Mouse (Mus musculus) right cerebral cortex, adult 18-20 months (tissue): Measurements from ENCODE around the gene Ccdc152.
A peak's percentile ranks its signal among the peaks of the same experiment; 100 is the strongest.
"Not testable (repeated sequence)": the region's sequence is repeated elsewhere in the genome, so short reads cannot be mapped to it uniquely, and the experiment has no call there.

Experiments
- DNase-seq: peaks from one replicate; pipeline ENCODE4 v3.0.0; 2022; ENCODE audit warnings: mixed read lengths

Gene Ccdc152

DNA sequence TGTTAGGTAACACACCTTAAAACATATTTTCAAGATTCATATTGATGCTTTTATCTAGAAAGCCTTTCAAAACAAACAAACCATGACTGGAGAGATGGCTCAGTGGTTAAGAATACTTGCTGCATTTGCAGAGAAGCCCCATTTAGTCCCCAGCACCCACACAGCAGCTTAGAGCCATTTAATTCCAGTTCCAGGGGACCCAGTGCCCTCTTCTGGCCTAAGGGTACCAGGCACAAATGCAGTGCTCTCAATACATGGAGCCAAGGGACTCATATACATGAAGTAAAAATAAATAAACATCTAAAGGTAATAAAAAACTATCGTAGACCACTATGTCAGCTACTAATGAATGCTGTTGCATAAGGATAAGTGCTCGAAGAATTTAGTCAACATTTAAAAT is 25.9 kb downstream of the Ccdc152 start:
- DNase-seq, result no peak

DNA sequence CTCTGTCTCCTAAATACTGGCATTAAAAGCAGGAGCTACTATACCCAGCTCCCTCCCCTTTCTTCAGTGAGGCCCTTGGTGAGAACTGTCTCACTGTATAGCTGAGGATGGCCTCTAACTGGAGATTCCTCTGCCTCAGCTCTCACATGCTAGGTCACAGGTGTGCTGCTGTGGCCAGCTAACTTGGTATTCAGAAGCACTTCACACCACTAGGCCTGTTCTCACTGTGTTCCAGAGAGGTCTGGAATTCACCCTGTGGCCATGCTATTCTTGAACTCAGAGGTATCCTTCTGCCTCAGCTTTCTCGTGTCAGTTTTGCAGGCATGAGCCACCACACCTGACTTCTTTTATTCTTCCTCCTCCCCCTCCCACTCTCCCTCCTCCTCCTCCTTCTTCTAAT is 30.1 kb downstream of the Ccdc152 start:
- no peak for DNase-seq

DNA sequence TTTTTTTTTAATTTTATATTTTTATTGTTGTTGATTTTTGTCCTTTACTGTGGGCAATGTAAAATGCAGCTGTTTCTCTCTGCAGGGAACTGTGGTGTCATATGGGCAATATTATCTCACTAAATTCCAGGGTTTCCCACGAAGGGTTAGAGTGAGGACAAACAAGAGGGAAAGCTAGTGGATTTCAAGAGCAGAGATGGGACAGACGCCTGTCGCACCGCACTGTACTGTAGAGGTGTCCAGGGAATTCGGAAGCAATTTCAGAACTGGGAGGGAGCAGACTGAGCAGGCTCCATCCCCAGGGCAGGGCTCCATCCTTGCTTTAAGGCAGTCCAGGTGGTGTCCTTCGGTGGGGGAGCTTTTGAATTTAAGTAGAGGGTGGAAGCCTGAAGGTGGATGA is 32.1 kb downstream of the Ccdc152 start:
- no peak for DNase-seq

DNA sequence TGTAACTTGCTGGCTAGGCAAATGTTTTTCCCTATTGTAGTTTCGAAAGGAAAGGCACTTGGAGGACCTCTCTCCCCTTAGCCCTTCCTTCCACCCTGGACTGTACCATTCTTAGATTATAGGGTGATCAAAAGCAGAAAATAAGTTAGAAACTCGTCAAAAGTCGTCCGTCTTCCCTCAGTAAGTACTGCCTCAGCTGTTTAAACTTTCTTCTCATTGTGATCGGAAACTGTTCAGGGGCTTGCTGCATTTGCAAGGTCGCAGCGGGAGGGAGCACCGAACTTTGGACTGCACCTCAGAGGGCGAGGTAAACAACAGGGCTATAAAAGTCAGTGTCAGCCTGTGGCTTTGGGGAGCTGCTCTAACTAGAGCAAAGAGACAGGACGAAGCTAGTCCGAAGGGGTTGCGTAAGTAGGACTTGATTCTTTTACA is 32.7 kb downstream of the Ccdc152 start:
- DNase-seq, result peak; percentile 25

DNA sequence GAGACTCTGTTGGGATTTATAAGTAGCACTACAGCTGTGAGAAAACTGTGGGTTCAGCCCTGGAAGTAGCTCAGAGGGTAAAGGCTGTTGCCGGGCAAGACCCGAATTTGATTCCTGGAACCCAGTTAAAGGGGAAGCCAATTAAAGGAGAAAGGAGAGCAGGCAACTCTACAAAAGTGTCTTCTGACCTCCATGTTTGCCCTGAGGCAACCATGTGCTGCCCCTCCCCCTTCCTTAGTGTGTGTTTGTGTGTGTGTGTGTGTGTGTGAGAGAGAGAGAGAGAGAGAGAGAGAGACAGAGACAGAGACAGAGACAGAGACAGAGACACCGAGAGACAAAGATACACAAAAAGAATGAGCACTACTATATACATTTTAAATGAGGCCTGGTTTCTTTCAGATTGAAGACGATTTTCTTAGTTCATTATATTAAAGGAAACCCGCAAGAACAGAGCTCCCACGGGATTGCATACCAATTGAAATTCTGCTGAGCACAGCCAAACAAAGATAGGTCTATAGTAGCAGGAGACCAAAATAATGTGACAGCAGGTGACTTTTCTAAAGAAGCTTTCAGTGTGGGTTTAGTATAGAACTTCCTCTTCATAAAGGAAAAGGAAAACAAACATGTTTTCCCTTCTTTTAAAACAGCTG is 33.2 kb downstream of the Ccdc152 start:
- no peak for DNase-seq

DNA sequence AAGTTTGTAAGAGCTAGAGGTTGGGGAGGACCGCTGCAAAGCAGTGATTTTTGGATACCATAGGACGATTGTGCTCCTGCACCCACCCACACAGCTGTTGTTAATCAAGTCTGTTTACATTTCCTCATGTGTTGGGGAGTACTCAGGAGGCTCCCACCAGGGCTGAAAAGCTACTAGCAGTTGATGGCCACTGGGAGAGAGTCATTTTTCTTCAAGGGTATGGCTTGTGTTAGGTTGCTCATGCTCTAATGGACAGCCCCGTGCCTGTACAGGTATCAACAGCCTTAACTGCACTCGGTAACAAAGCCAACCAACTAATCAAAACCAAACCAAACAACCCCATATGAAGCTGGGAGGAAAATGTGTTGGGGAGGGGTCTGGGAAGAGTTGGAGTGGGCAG is 33.8 kb downstream of the Ccdc152 start:
- no peak for DNase-seq

DNA sequence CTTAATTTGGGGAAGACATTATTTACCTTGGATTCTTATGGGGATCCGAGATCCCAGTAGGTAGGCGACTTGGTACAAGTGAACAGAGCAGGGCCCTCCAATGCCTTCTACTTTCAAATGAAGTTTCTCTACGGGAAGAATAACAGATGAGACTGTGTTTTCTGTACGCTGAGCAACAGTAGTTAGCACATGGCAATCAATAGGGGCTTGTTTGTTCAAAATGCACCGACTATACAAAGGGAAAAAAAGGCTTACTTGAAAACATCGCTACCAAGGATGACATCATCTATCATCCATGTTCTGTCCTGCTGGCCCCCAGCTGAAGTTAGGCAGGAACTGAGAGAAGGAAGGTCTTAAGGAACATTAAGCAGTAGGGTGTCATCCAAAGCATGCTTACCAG is 35.1 kb downstream of the Ccdc152 start, which contains the start of gene Selenop:
Selenop (plus strand) TSS at position 301 of the 400 bp plus-strand sequence.
- DNase-seq, result no peak

DNA sequence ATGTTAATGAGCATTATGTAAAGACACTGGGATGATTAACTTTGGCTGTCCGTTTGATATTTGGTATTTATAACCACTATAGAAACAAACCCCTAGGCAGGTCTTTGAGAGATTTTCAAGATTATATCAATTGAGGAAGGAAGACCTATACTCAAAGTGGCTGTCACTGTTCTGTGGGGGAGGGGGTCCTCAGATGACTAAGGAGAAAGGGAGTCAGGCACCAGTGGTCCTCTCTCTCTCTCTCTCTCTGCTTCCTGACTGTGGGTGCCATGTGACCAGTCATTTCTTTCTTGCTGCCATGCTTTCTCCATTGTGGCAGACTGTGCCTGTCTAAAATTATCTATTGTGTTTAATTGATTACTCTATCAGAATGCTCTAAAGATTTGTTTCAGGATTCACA is 38.5 kb downstream of the Ccdc152 start:
- no peak for DNase-seq

DNA sequence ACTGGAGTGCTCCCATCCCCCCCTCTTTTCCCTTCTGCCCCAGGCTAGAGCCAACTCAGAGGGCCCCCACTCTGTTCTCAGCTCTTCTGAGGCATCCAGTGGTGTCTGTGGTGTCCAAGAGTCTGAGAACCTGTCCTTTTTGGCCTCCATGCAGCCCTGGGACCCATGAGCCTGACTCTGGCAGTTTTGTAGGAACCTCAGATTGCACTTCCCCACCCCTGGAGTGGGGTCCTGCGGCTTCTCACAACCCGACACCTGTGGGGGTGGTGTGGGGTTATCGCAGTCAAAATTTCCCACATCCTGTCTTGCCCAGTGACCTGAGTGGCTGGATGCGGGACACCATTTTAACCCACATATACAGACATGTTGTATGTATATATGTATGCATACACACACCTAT is 39.0 kb downstream of the Ccdc152 start:
- no peak for DNase-seq

DNA sequence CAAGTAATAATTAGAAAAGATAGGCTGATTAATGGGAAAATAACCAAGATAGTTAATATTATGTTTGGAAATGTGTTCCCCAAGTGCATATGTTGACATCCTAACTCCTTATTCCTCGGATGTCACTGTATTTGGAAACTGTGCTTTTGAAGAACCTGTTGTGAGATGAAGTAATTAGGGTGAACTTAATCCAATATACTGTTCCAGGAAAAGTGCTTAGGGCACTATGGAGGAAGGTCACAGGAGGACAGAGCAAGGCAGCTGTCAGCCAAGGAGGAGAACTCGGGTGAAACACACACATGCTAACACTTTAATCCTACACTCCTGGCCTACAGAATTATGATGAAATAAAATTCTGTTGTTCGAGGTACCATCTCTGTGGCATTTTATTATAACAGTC is 40.4 kb downstream of the Ccdc152 start:
- DNase-seq, result no peak

DNA sequence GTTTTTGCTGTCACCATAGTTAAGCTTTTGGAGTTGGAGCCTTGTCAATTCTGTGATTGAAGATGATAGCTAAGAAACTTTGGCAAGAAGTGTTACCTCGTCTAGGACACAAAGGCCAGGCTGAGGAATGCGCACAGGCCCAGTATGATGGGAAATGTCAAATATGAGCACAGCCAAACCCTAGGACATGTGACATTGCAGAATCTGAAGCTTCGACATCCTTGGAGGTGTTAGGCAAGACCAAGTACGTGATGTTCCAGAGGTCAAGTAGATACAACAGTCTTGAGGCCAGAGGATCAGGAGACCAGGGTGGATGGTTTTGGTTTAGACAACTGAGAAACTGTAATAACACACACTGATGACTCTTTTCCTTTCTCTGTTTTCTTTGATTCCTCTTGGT is 43.0 kb downstream of the Ccdc152 start:
- no peak for DNase-seq

DNA sequence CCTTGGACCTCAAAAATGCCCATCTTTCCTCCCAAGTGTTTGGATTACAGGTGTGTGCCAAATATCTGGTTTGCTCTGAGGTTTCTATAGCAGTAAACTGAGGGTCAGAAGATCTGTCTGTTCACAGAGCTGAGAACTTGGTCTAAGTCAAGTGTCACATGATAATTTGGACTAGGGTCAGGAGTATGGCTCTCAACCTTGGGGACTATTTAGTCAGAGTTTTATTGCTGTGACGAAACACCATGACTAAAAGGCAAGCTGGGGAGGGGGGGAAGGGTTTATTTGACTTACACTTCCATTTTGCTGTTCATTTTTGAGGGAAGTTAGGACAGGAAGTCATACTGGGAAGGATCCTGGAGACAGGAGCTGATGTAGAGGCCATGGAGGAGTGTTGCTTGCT is 44.3 kb downstream of the Ccdc152 start:
- DNase-seq, result no peak

DNA sequence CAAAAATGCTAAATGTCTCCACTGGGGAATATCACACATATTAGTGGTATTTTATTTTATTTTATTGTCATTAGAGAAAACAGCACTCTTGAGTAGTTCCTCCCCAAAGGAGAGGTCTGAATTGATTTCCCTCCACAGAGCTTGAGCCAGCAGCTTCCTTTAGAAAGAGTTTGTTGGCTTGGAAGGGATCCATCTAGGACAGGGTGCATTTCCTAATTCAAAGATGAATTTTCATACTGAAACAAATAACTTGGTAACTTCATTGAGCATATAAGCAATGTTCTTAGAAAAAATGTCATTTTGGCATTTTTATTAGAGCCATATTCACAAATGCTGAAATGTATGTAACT is 51.6 kb downstream of the Ccdc152 start:
- DNase-seq, result no peak

DNA sequence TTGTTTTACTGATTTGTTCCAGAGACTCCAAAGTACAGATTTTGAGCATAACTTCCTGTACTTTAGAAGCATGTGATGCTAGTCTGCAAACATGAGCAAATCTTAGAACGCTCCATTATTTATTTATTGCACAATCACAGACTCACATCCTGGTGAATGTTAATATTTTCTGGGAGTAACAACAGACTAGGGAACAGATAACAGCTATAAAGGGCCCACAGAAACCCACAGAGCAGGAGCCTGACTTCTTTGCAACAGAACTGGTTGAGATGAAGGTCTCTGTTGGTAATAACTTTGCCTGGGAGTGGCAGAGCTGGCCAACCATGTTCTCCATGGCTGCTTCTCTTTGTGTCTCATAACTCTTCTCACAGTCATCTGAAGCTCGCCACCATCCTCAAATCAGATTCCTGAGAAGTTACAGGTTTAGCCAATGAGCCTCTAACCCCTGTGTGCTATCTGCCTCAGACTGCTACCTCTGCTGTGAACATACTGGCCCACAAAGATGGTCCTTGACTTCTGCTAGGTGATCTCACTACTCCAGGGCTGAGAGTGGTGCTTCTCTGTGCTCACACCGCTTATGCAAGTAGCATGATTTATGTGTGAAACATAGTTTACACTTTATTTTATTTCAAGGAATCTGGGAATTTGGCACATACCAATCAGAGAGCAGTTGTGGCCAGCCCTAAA is 52.2 kb downstream of the Ccdc152 start:
- DNase-seq, result no peak

DNA sequence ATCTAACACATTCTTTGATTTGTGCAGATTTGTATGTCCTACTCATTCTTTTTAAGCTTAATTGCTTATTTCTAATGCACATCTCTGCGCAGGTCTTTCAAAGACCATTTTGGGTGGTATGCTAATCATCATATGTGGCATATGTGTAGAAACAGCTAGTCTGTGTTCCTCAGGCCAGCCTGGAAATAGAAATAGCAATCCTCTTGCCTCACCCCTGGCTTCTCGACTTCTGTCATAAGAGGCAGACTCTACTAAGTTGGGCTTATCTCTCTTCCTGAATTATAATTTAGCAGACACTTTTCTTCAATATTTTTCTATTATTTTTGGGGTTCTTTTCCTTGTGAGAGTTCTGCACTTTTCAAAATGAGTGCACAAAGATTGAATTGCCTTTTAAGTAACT is 52.7 kb downstream of the Ccdc152 start:
- no peak for DNase-seq

DNA sequence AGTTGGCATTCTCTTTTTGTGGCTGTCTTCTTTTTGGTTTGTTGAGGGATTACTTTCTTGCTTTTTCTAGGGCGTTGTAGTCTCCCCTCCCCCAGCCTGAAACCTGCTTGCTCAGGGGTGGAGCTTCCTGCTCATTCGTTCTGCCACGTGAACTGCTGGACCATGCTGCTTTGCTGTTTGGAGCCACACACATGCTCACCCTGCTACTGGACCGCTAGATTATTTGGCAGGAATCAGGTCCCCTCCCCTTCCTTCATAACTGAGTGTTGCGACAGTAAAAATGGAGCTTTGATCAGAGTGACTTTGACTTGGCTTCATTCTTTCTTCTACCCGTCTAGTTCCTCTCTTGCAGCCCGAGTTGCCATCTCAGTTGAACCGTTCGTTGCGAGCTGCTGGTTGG is 58.3 kb downstream of the Ccdc152 start:
- not testable (repeated sequence) for DNase-seq

DNA sequence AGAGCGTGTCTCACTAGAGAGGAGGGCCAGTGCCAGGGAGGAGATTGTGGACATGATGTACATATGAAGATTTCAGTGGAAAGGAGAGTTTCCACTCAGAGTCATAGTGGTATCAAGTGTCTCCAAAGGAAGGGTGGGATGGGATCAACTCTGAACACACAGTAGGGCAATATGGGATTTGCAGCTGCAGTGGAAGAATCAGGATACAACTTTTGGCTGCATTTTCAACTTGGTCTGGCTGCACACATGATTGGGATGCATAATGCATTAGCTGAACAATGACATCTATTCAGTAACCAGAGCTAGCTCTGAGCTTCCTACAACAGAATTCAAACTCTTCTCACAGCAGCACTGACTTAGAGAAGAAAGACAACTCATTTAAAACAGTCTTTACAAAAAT is 65.4 kb downstream of the Ccdc152 start:
- DNase-seq, result peak; percentile 18

DNA sequence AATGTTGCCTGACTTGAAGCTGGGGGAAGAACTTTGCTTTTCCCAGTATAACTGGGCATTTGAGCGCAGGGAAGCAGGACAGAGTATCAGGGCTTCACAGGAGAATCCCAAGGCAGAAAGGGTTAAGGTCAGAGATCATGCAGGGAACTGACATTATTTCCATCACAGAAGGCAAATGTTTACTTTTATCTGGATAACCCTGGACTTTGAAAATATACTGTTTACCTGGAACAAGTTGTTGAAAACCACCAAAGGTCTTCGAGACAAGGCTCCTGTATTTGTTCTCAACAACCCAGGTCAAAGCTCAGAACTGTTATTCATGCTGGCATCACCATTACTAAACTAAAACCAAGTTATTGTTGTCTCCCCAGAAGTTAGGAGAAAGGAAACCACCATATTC is 67.0 kb downstream of the Ccdc152 start:
- DNase-seq, result no peak

DNA sequence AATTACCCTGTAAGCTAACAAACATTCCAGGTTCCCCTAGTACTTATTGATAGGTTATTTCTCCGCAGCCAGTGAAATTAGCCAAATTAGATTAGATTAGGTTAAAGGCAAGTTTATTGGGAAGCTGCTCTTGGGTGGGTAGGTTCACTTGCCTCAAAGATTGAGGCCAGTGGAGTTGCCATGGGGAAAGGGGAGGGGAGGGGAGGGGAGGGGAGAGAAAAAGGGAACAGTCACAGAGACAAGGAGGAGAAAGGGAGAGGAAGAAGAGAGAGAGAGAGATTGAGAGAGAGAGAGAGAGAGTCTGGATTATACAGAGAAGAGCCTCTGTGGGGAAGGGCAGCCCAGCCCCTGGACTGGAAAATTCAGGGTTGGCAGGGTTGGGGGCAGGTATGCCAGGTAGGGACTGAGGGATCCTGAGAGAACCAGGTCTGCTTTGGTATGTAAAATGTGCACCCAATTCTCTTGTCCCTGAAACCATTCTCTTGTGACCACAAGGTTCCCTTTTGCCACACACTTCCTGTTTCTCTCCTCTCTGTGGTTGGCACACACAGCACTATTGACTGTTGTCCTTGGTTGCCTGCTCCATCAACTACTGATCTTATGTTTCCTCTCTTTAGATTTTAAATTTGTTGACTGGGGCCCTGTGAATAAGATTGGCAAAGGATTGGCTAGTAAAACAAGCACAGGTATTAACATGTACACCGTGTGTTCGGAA is 69.3 kb downstream of the Ccdc152 start:
- no peak for DNase-seq

DNA sequence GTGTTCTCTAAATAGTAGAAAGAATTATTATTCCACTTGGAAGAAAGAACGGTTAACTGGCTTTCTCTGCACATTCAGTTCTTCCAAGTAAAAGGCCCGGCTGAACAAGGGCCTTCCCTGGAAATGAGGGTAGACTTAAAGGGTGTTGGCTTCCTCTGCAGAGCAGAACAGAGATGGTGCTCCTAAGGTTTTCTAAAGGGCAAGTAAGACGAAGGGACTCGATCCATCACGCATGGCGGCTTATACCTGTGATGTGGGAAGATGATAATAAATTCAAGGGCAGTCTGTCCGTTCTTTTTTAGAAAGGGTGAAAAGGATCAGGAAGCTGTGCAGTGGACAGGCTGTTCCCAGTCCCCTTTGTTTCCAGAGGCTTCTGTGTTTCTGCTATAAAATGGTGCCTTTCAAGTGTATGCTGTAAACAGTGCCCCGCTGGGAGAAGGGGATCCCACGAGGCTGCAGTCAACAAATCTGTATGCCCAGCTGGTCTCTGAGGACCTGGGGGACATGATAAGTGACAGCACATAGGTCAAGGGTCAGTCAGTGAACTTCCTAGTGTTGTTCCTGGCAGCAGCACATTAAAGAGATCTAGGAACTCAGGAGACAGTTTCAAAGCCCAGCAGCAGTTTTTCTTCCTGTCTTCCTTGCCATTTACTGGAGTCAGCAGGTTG is 71.0 kb downstream of the Ccdc152 start:
- peak; percentile 32 for DNase-seq

DNA sequence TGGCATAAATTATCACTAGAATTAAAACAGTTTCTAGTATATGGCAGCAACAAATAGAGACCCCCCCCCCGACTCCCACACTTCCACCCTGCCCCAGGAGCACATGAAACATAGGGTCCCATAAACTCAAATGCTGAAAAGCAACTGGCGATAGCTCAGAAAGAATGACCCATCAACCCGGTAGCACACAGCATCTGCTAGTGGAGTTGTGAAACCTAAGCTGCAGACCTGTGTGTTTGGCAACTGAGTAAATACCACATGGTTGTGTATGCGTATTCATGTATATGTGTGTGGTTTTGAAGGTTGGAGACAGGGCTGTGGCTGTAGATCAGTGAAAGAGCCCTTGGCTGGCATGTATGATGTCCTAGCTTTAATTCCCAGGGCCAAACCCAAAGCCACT is 72.3 kb downstream of the Ccdc152 start:
- DNase-seq, result no peak
